7 mouse cellular contexts compared by ENCODE assay signal in the genomic region with DNA sequence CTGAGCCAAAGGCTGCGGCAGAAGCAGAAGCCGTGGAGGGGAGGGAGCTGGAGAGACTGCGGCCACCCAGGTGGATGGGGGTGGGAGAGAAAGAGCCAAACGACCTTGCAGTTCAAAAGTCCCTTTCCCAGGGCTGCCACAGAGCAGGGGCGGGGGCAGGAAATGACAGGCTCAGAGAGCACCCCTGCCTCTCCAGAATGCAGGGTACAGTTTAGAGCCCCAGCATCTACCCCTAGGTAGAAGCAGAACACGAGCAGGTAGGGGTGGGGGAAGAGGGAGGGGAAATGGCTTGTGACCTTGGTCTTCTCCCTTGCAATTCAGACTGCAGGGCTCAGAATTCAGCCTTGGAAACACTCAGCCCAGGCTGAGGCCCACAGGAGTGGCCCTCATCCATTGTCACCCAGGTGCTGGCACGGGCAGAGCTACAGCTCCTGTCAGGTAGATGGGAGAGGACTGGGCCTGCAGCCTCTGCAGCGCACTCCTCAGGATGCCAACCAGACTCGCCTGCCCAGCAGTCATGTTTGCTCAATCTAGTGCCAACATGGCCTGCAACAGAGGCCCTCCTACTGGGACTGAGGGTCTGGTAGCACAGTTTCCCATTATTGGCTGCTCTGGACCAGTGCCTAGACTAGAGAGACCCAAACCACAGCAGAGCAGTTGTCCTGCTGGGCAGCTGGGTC. TPM values are rescaled to one million over a fixed set of nuclear protein-coding genes. Genes with fewer than 3 reads are reported as not detected.
DNase-seq lines count a peak whose midpoint lies in the region; ATAC-seq lines count a peak whose summit lies in the region.

No protein-coding gene starts in this region.

- H3K4me1 ChIP-seq in forebrain, embryonic 12.5 days: peaks cover 27% of the 10 kb centered on the region
- peaks cover 27% of the 10 kb centered on the region for H3K4me1 ChIP-seq in neural tube, embryonic 12.5 days

- 31% methylated on average over 9 of the region's 9 CpGs for WGBS in forebrain, embryonic 12.5 days
- 26% methylated on average over 9 of the region's 9 CpGs for WGBS in neural tube, embryonic 12.5 days

- no peak for ATAC-seq in forebrain, embryonic 12.5 days (ENCODE audit: low FRiP score)
- no peak for ATAC-seq in neural tube, embryonic 12.5 days (ENCODE audit: low FRiP score, low read depth)
- no peak for ATAC-seq in megakaryocyte-erythroid progenitor cell, adult 5-6 weeks (replicated peaks; ENCODE audit: low FRiP score, low TSS enrichment, poor library complexity, severe bottlenecking)

- H3K36me3 ChIP-seq in forebrain, embryonic 12.5 days (replicated peaks): no peaks in the 10 kb centered on the region
- H3K36me3 ChIP-seq in neural tube, embryonic 12.5 days: no peaks in the 10 kb centered on the region

- DNase-seq in urinary bladder, adult 2 months (ENCODE audit: low spot score): peak; percentile 20
- DNase-seq in urinary bladder, postnatal 10 days (ENCODE audit: low spot score): no peak
- DNase-seq in kidney, adult 9 months: peak; percentile 80
- DNase-seq in natural killer cell, adult 2 months (ENCODE audit: low spot score in 2 of 2): no peak

- H3K4me3 ChIP-seq in forebrain, embryonic 12.5 days (replicated peaks): no peak overlapping the region
- peak overlapping the region; percentile 1; the same call in 1 of the 2 replicates for H3K4me3 ChIP-seq in neural tube, embryonic 12.5 days

- no peak overlapping the region for H3K9ac ChIP-seq in forebrain, embryonic 12.5 days
- H3K9ac ChIP-seq in neural tube, embryonic 12.5 days: peak overlapping the region; percentile 38

- H3K27ac ChIP-seq in forebrain, embryonic 12.5 days: 0 out of 2 replicates have a peak overlapping the region, but pooled peaks have one; percentile 43
- H3K27ac ChIP-seq in neural tube, embryonic 12.5 days: no peak overlapping the region

- 0 out of 2 replicates have a peak overlapping the region, but pooled peaks have one; percentile 3 for H3K4me2 ChIP-seq in forebrain, embryonic 12.5 days
- 0 out of 2 replicates have a peak overlapping the region, but pooled peaks have one; percentile 8 for H3K4me2 ChIP-seq in neural tube, embryonic 12.5 days (replicated peaks)

- H3K9me3 ChIP-seq in forebrain, embryonic 12.5 days: no peaks in the 10 kb centered on the region
- no peaks in the 10 kb centered on the region for H3K9me3 ChIP-seq in neural tube, embryonic 12.5 days

- peaks cover 25% of the 10 kb centered on the region for H3K27me3 ChIP-seq in forebrain, embryonic 12.5 days
- H3K27me3 ChIP-seq in neural tube, embryonic 12.5 days (replicated peaks): no peaks in the 10 kb centered on the region

RNA-seq across cellular contexts. Expression of gene H6pd, which starts 17.7 kb away (rescaled TPM):
- polyA plus RNA-seq in urinary bladder, adult 2 months (2012; rRNA removed): 45.9 and 57.6 TPM in 2 replicates
- 2.8 and 3.0 TPM in 2 replicates for polyA plus RNA-seq in forebrain, embryonic 12.5 days (2016; fragmentation: Nextera tagmentation; extraction: Ambion mirVana)
- 3.3 and 4.0 TPM in 2 replicates for polyA plus RNA-seq in neural tube, embryonic 12.5 days (2016; fragmentation: Nextera tagmentation; extraction: Ambion mirVana)
- 12.9 and 16.8 TPM in 2 replicates for total RNA-seq in megakaryocyte-erythroid progenitor cell, adult 5-6 weeks (2014; fragmentation: Nextera tagmentation)
- 9.8 and 11.9 TPM in 2 replicates for total RNA-seq in megakaryocyte-erythroid progenitor cell, adult 5-6 weeks (2017)

RNA-seq across cellular contexts. Expression of gene Spsb1, which starts 36.3 kb away (rescaled TPM):
- 21.0 and 21.7 TPM in 2 replicates for polyA plus RNA-seq in urinary bladder, adult 2 months (2012; rRNA removed)
- 8.1 and 9.0 TPM in 2 replicates for polyA plus RNA-seq in forebrain, embryonic 12.5 days (2016; fragmentation: Nextera tagmentation; extraction: Ambion mirVana)
- 17.3 and 19.1 TPM in 2 replicates for polyA plus RNA-seq in neural tube, embryonic 12.5 days (2016; fragmentation: Nextera tagmentation; extraction: Ambion mirVana)
- 0.35 TPM in 1 of 2 replicates, not detected in the other for total RNA-seq in megakaryocyte-erythroid progenitor cell, adult 5-6 weeks (2014; fragmentation: Nextera tagmentation)
- total RNA-seq in megakaryocyte-erythroid progenitor cell, adult 5-6 weeks (2017): not detected in 2 replicates

Comparison
In these comparisons a context has a peak if more than half of its experiments do, and no peak if none do; other contexts are left out.
1. DNase-seq: peak in urinary bladder, adult 2 months (single experiment) and kidney, adult 9 months (single experiment); none in urinary bladder, postnatal 10 days (single experiment) and natural killer cell, adult 2 months (0 of 2).